Mouse (Mus musculus) megakaryocyte, adult 5-6 weeks (primary cell): ENCODE results near the gene Psmb1. TPM values are rescaled to one million over a fixed set of nuclear protein-coding genes. Genes with fewer than 3 reads are reported as not detected.
"Not testable (repeated sequence)": the region's sequence is repeated elsewhere in the genome, so short reads cannot be mapped to it uniquely, and the experiment has no call there.

Experiments used
- ATAC-seq: 2 replicates; pipeline ENCODE4 v1.8.0; 2016; ENCODE audit warnings: mild to moderate bottlenecking, inconsistent platforms; ENCODE audit not compliant: poor library complexity, severe bottlenecking
- total RNA-seq, 2 experiments: library from RNA; stranded (forward) in 1 of 2; stranded (reverse) in 1 of 2; fragments of 153-499, 151-499 nt in 1 of 2; fragments of 221-1000, 200-1000 nt in 1 of 2; gene quantifications; 2 replicates each; pipeline versions ENCODE4 v1.2.3 to v1.2.4; 2015 to 2017

Gene Psmb1
- total RNA-seq, 2 experiments from 2014 or later = 144 to 147 TPM

- peak; percentile 93 for ATAC-seq
These were observed 31.9 kb downstream of the Psmb1 start for GRCm38 (mm10) chr17:15467669-15468068.

GRCm38 (mm10) chr17:15461921-15462495 is 37.5 kb downstream of the Psmb1 start:
- ATAC-seq = no peak

GRCm38 (mm10) chr17:15459761-15460160 is 39.8 kb downstream of the Psmb1 start:
- no peak for ATAC-seq

- ATAC-seq = no peak
These were observed 43.0 kb downstream of the Psmb1 start for GRCm38 (mm10) chr17:15456595-15456994.

GRCm38 (mm10) chr17:15455203-15455602 is 44.3 kb downstream of the Psmb1 start:
- no peak for ATAC-seq

GRCm38 (mm10) chr17:15449606-15450005 is 49.9 kb downstream of the Psmb1 start:
- ATAC-seq = no peak

- not testable (repeated sequence) for ATAC-seq
These were observed 50.4 kb downstream of the Psmb1 start for GRCm38 (mm10) chr17:15449144-15449543.

- no peak for ATAC-seq
These were observed 51.7 kb downstream of the Psmb1 start for GRCm38 (mm10) chr17:15447831-15448230.

- ATAC-seq = no peak
These were observed 54.1 kb downstream of the Psmb1 start for GRCm38 (mm10) chr17:15445421-15445820.

GRCm38 (mm10) chr17:15440463-15441121 is 59.0 kb downstream of the Psmb1 start:
- peak; percentile 62 for ATAC-seq

GRCm38 (mm10) chr17:15440067-15440462 is 59.5 kb downstream of the Psmb1 start:
- ATAC-seq = peak; percentile 85

GRCm38 (mm10) chr17:15434748-15435147 is 64.8 kb downstream of the Psmb1 start:
- peak; percentile 90 for ATAC-seq

GRCm38 (mm10) chr17:15432036-15432435 is 67.5 kb downstream of the Psmb1 start:
- ATAC-seq = no peak

- ATAC-seq = no peak
These were observed 68.0 kb downstream of the Psmb1 start for GRCm38 (mm10) chr17:15431551-15431950.

- peak; percentile 53 for ATAC-seq
These were observed 68.5 kb downstream of the Psmb1 start for GRCm38 (mm10) chr17:15431021-15431514.

- no peak for ATAC-seq
These were observed 69.6 kb downstream of the Psmb1 start for GRCm38 (mm10) chr17:15429937-15430336.

- ATAC-seq = no peak
These were observed 70.1 kb downstream of the Psmb1 start for GRCm38 (mm10) chr17:15429451-15429850.

GRCm38 (mm10) chr17:15425931-15426330 is 73.6 kb downstream of the Psmb1 start:
- no peak for ATAC-seq
